Mouse (Mus musculus) layer of hippocampus, adult 8-10 months (tissue): ENCODE data around the gene Rab13. TPM values are rescaled to one million over a fixed set of nuclear protein-coding genes. Genes with fewer than 3 reads are reported as not detected.

Experiments
- DNase-seq, 2 experiments: peaks; one replicate each; pipeline ENCODE4 v3.0.0; 2022; ENCODE audit warnings: low spot score in 2 of 2
- total RNA-seq, 4 experiments: library from RNA; stranded (reverse); gene quantifications; 2 replicates each; pipeline ENCODE4 v1.2.4; 2022

Gene Rab13
- 10 to 100 TPM in 1 of 4 experiments, 1 to 10 TPM in 3; 7.4 to 10.4 (median 7.7) TPM for total RNA-seq

- peak; percentile 93 to 94 for DNase-seq
Observed at GRCm38 (mm10) chr3:90213377-90213866, at the start of gene Rab13, which contains the start of gene Rps27. Gene Rab13, plus strand, starts transcription at chr3:90213695. Gene Rps27, minus strand, starts transcription at chr3:90213651.

GRCm38 (mm10) chr3:90179566-90179965 lies 33.9 kb upstream of the Rab13 start:
- no peak for DNase-seq

- no peak for DNase-seq
Observed at GRCm38 (mm10) chr3:90183581-90183980, 29.9 kb upstream of the Rab13 start.

GRCm38 (mm10) chr3:90190859-90191510 lies 22.5 kb upstream of the Rab13 start:
- no peak for DNase-seq

- no peak for DNase-seq
Observed at GRCm38 (mm10) chr3:90194759-90195158, 18.7 kb upstream of the Rab13 start.

- DNase-seq, result no peak
Observed at GRCm38 (mm10) chr3:90195644-90196043, 17.9 kb upstream of the Rab13 start.

- DNase-seq, result no peak
Observed at GRCm38 (mm10) chr3:90197548-90197947, 15.9 kb upstream of the Rab13 start.

GRCm38 (mm10) chr3:90202884-90203283 lies 10.6 kb upstream of the Rab13 start:
- no peak for DNase-seq

GRCm38 (mm10) chr3:90203619-90204018 lies 9.9 kb upstream of the Rab13 start:
- DNase-seq, result no peak

- no peak for DNase-seq
Observed at GRCm38 (mm10) chr3:90204582-90204981, 8.9 kb upstream of the Rab13 start.

- no peak for DNase-seq
Observed at GRCm38 (mm10) chr3:90208662-90209061, 4.8 kb upstream of the Rab13 start.

GRCm38 (mm10) chr3:90209908-90210566 lies 3.5 kb upstream of the Rab13 start:
- DNase-seq, result no peak

- DNase-seq, result no peak
Observed at GRCm38 (mm10) chr3:90211475-90212398, 1.8 kb upstream of the Rab13 start.

- DNase-seq, result no peak
Observed at GRCm38 (mm10) chr3:90212723-90213122, 772 bp upstream of the Rab13 start.

GRCm38 (mm10) chr3:90213956-90214684 lies 625 bp downstream of the Rab13 start:
- no peak for DNase-seq

- DNase-seq, result no peak
Observed at GRCm38 (mm10) chr3:90215825-90216380, 2.4 kb downstream of the Rab13 start.

GRCm38 (mm10) chr3:90220088-90220487 lies 6.6 kb downstream of the Rab13 start:
- DNase-seq, result peak in 1 of 2 experiments; percentile 65

- peak in 1 of 2 experiments; percentile 18 for DNase-seq
Observed at GRCm38 (mm10) chr3:90220531-90220951, 7.0 kb downstream of the Rab13 start.

GRCm38 (mm10) chr3:90221123-90221522 lies 7.6 kb downstream of the Rab13 start:
- DNase-seq, result no peak

GRCm38 (mm10) chr3:90222455-90222854 lies 9.0 kb downstream of the Rab13 start:
- DNase-seq, result no peak

- DNase-seq, result no peak
Observed at GRCm38 (mm10) chr3:90222941-90223340, 9.4 kb downstream of the Rab13 start.
